Mouse (Mus musculus) CH12.LX (cell line): ENCODE results near the gene Chst8. TPM values are rescaled to one million over a fixed set of nuclear protein-coding genes. Genes with fewer than 3 reads are reported as not detected.

Source experiments
- DNase-seq: peaks from one replicate; pipeline ENCODE4 v3.0.0-alpha.2; 2013; ENCODE audit errors: extremely low read depth
- H3K27ac ChIP-seq: 2 replicates; pipeline ENCODE4 v1.5.1; 2012; ENCODE audit warnings: low read depth, mild to moderate bottlenecking, control low read depth, moderate library complexity; ENCODE audit not compliant: insufficient read depth
- H3K27me3 ChIP-seq: replicated peaks from 2 replicates; pipeline ENCODE3; 2012; ENCODE audit warnings: inconsistent platforms
- H3K36me3 ChIP-seq, 2 experiments: replicated peaks in 1 of 2; 2 replicates each; pipeline versions ENCODE3 to v1.6.1; 2012; ENCODE audit warnings: inconsistent platforms in 1 of 2, low read length in 1 of 2, mild to moderate bottlenecking in 1 of 2, mixed read lengths in 1 of 2, moderate library complexity in 1 of 2; ENCODE audit not compliant: control insufficient read depth in 1 of 2, insufficient read depth in 1 of 2
- H3K4me1 ChIP-seq, 2 experiments: 2 replicates each; pipeline ENCODE4 v1.6.1; 2012; ENCODE audit warnings: inconsistent platforms in 1 of 2, moderate library complexity in 1 of 2; ENCODE audit not compliant: insufficient read depth in 2 of 2, control insufficient read depth in 1 of 2
- H3K4me2 ChIP-seq: 2 replicates; pipeline ENCODE4 v1.6.1; 2012; ENCODE audit warnings: low read depth, mild to moderate bottlenecking, control low read depth; ENCODE audit not compliant: poor library complexity, insufficient read depth, severe bottlenecking
- H3K4me3 ChIP-seq, 3 experiments: fragments of 150-350 bp in 1 of 3; sonication (generic) in 1 of 3; replicated peaks in 1 of 3; 2 replicates each; pipeline versions ENCODE3 to v1.5.1; 2011 to 2012; ENCODE audit warnings: low read depth in 2 of 3, low read length in 2 of 3, mild to moderate bottlenecking in 2 of 3, moderate library complexity in 2 of 3, control low read depth in 1 of 3, improper control_type of control experiment in 1 of 3, inconsistent platforms in 1 of 3, mixed read lengths in 1 of 3; ENCODE audit not compliant: poor library complexity in 1 of 3
- H3K79me2 ChIP-seq: replicated peaks from 2 replicates; pipeline ENCODE4 v1.6.1; 2012; ENCODE audit warnings: mild to moderate bottlenecking, moderate library complexity; ENCODE audit not compliant: control insufficient read depth, poor library complexity, insufficient read depth, severe bottlenecking; ENCODE audit errors: extremely low read depth
- H3K9ac ChIP-seq: 2 replicates; pipeline ENCODE4 v1.6.1; 2012; ENCODE audit warnings: low read depth, mild to moderate bottlenecking, control low read depth, moderate library complexity; ENCODE audit not compliant: insufficient read depth
- H3K9me3 ChIP-seq: replicated peaks from 2 replicates; pipeline ENCODE3; 2012; ENCODE audit warnings: low read length, inconsistent platforms, mixed read lengths
- CHD1 ChIP-seq: IDR thresholded peaks from 2 replicates; pipeline ENCODE4 v1.6.1; 2012; ENCODE audit warnings: low read depth, low read length, improper control_type of control experiment, inconsistent platforms
- CHD2 ChIP-seq: IDR thresholded peaks from 2 replicates; pipeline ENCODE4 v1.6.1; 2011; ENCODE audit warnings: low read length, improper control_type of control experiment
- E2F4 ChIP-seq: IDR thresholded peaks from 2 replicates; pipeline ENCODE4 v1.6.1; 2011; ENCODE audit warnings: low read depth, low read length, improper control_type of control experiment; ENCODE audit not compliant: insufficient replicate concordance
- ELF1 ChIP-seq: IDR thresholded peaks from 2 replicates; pipeline ENCODE4 v1.6.1; 2014; ENCODE audit warnings: low read depth, mild to moderate bottlenecking, inconsistent platforms, low read length, improper control_type of control experiment
- EP300 ChIP-seq: IDR thresholded peaks from 2 replicates; pipeline ENCODE4 v1.6.1; 2011; ENCODE audit warnings: low read length, improper control_type of control experiment
- MAX ChIP-seq: IDR thresholded peaks from 2 replicates; pipeline ENCODE4 v1.6.1; 2011; ENCODE audit warnings: low read length, improper control_type of control experiment
- MEF2A ChIP-seq: IDR thresholded peaks from 2 replicates; pipeline ENCODE4 v1.6.1; 2014; ENCODE audit warnings: low read depth, mild to moderate bottlenecking, inconsistent platforms, low read length, improper control_type of control experiment, borderline replicate concordance
- MXI1 ChIP-seq: IDR thresholded peaks from 2 replicates; pipeline ENCODE4 v1.6.1; 2011; ENCODE audit warnings: mild to moderate bottlenecking, low read depth, low read length, improper control_type of control experiment
- MYC ChIP-seq: IDR thresholded peaks from 2 replicates; pipeline ENCODE4 v1.6.1; 2011; ENCODE audit warnings: low read depth, mild to moderate bottlenecking, improper control_type of control experiment, low read length
- NELFE ChIP-seq: IDR thresholded peaks from 2 replicates; pipeline ENCODE4 v1.6.1; 2011; ENCODE audit warnings: low read depth, low read length, improper control_type of control experiment
- NRF1 ChIP-seq: IDR thresholded peaks from 2 replicates; pipeline ENCODE4 v1.6.1; 2014; ENCODE audit warnings: low read depth, mild to moderate bottlenecking, inconsistent platforms, low read length, improper control_type of control experiment, moderate library complexity
- RCOR1 ChIP-seq: conservative IDR thresholded peaks from 2 replicates; pipeline ENCODE4 v1.6.1; 2012; ENCODE audit warnings: low read depth, mild to moderate bottlenecking, inconsistent platforms, low read length, improper control_type of control experiment
- TBP ChIP-seq: conservative IDR thresholded peaks from 2 replicates; pipeline ENCODE4 v1.6.1; 2011; ENCODE audit warnings: low read depth, low read length, improper control_type of control experiment
- ZKSCAN1 ChIP-seq: IDR thresholded peaks from 2 replicates; pipeline ENCODE4 v1.6.1; 2012; ENCODE audit warnings: low read depth, inconsistent platforms, low read length, improper control_type of control experiment, borderline replicate concordance
- ZMIZ1 ChIP-seq: IDR thresholded peaks from 2 replicates; pipeline ENCODE4 v1.6.1; 2012; ENCODE audit warnings: low read depth, mild to moderate bottlenecking, inconsistent platforms, low read length, improper control_type of control experiment
- dilution Hi-C: fragments of 300-500 bp; cut with MboI; formaldehyde crosslinking; loops from 2 replicates; pipeline ENCODE4 v1.14.3; 2020; ENCODE audit warnings: low sequenced_read_pairs; ENCODE audit not compliant: extremely low pct_unique_long_range_greater_than_20kb, extremely low pct_ligation_motif_present
- in situ Hi-C: fragments of 300-500 bp; cut with MboI; formaldehyde crosslinking; loops from 3 replicates; pipeline ENCODE4 v1.14.3; 2019; ENCODE audit warnings: low sequenced_read_pairs, low pct_ligation_motif_present, low pct_unique_long_range_greater_than_20kb, mixed read lengths
- polyA plus RNA-seq: library from polyadenylated mRNA; unstranded; fragments of >175 nt; gene quantifications from 2 replicates; pipeline ENCODE4 v1.2.1, GENCODE M21; 2012; ENCODE audit warnings: low read depth; ENCODE audit not compliant: insufficient read length
- total RNA-seq, 2 experiments: library from RNA; depleted of rRNA; stranded (reverse); fragments of 300-350 nt in 1 of 2; fragments of >200 nt in 1 of 2; gene quantifications; 2 replicates each; pipeline ENCODE4 v1.2.3; 2012 to 2014

Gene Chst8
- total and polyA plus RNA-seq, 3 experiments: 0.13 to 0.27 (median 0.16) TPM

GRCm38 (mm10) chr7:34774947-34775346 is 37.6 kb downstream of the Chst8 start:
- Histone ChIP-seq H3K9me3 (peaks cover 6% of the 10 kb centered on the region), H3K4me1 (peaks cover 0 to 12% of the 10 kb centered on the region in 2 experiments; a peak in 2 of 4 replicates), H3K27ac (no peak overlapping the region), H3K4me2 (no peak overlapping the region), H3K36me3 (no peaks in the 10 kb centered on the region), H3K79me2 (no peaks in the 10 kb centered on the region), H3K4me3 (no peak overlapping the region), H3K9ac (no peak overlapping the region), H3K27me3 (no peaks in the 10 kb centered on the region)
- in situ Hi-C loops: no loop called here
- dilution Hi-C loops: no loop called here
- TF ChIP-seq MAX (no peak), E2F4 (no peak)
- DNase-seq: no peak

DNA sequence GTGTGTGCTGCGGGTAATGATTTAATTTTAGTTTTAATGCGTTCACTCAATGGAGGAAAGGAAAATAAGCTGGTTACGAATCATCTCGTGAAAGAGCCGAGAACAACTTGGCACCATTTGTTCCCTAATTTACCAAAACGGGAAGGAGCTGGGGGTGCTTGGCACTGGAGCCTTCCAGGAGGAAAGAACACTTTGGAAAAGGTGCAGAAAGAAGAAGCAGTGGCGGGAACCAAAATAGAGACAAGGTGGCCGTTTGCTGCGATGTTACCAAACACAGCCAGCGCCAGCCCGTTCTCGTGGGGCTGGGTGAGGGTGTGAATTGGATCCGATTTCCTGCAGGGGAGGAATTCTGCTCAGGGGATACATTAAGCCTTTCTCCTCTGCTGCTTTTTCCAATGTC is 38.5 kb downstream of the Chst8 start:
- Histone ChIP-seq H3K27ac (no peak overlapping the region), H3K9ac (no peak overlapping the region), H3K79me2 (no peaks in the 10 kb centered on the region), H3K9me3 (peaks cover 6% of the 10 kb centered on the region), H3K36me3 (no peaks in the 10 kb centered on the region), H3K27me3 (no peaks in the 10 kb centered on the region), H3K4me1 (peaks cover 0 to 12% of the 10 kb centered on the region in 2 experiments; a peak in 2 of 4 replicates), H3K4me3 (no peak overlapping the region)
- dilution Hi-C loops: no loop called here
- DNase-seq: no peak
- TF ChIP-seq TBP (no peak), CHD1 (no peak), EP300 (no peak), NELFE (no peak), MXI1 (no peak), NRF1 (no peak)
- TF ChIP-seq, all 38 proteins: peak for 0
- H3K4me2 ChIP-seq: no peak overlapping the region
- in situ Hi-C loops: no loop called here

DNA sequence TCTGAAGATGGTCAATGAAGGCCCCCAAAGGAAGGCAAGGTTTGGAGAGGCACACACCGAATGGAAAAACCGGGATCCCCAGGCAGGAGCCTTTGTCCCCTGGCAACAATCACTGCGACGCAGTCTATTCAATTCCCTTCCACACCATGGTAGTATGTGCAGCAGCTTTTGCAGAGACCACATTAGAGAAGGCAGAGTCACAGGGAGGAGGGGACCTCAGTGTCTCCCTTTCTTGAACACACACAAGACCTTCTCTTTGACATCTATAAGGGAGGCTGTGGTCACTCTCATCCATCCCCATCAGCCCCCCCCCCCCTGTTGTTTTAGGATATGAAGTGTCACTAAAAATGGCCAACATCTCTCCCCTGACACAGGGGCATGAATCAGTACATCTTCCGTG is 39.2 kb downstream of the Chst8 start:
- dilution Hi-C loops: no loop called here
- no peaks in the 10 kb centered on the region for H3K36me3 ChIP-seq
- DNase-seq: no peak

More for the DNA sequence above, 39.2 kb downstream of the Chst8 start:
- TF ChIP-seq ELF1: no peak
- TF ChIP-seq ZMIZ1: no peak
- no peak for TF ChIP-seq RCOR1
- no peak for TF ChIP-seq MEF2A
- no peak for TF ChIP-seq ZKSCAN1
- no peak for TF ChIP-seq EP300
- no peak for TF ChIP-seq CHD2
- TF ChIP-seq NRF1: no peak
- TF ChIP-seq CHD1: no peak
- TF ChIP-seq MYC: no peak
- H3K9me3 ChIP-seq: peaks cover 6% of the 10 kb centered on the region
- H3K27me3 ChIP-seq: no peaks in the 10 kb centered on the region
- no peak overlapping the region for H3K27ac ChIP-seq
- H3K4me1 ChIP-seq: peaks cover 0 to 12% of the 10 kb centered on the region in 2 experiments; a peak in 2 of 4 replicates
- H3K4me2 ChIP-seq: no peak overlapping the region
- H3K79me2 ChIP-seq: no peaks in the 10 kb centered on the region
- H3K4me3 ChIP-seq: no peak overlapping the region
- H3K9ac ChIP-seq: no peak overlapping the region
- in situ Hi-C loops: no loop called here
